Mouse (Mus musculus) intestine, embryonic 14.5 days (tissue): ENCODE data around the gene Dmrtc2. TPM values are rescaled to one million over a fixed set of nuclear protein-coding genes. Genes with fewer than 3 reads are reported as not detected.

Experiments used
- ATAC-seq: fragments of 200-750 bp; cut with Nextera tagmentation; replicated peaks from 2 replicates; pipeline ENCODE4 v1.8.0; 2017; ENCODE audit warnings: low read depth, moderate number of reproducible peaks, moderate TSS enrichment, moderate library complexity; ENCODE audit not compliant: low FRiP score, low TSS enrichment
- DNase-seq: peaks from one replicate; pipeline ENCODE4 v3.0.0-alpha.2; 2018; ENCODE audit warnings: low spot score
- H3K27ac ChIP-seq: fragments of 300-500 bp; sonication (generic); 2 replicates; pipeline ENCODE4 v1.5.1; 2014; ENCODE audit warnings: low read depth, mild to moderate bottlenecking, control low read depth
- H3K27me3 ChIP-seq: fragments of 300-500 bp; sonication (generic); replicated peaks from 2 replicates; pipeline ENCODE4 v1.6.1; 2014; ENCODE audit warnings: low read length, control low read depth; ENCODE audit not compliant: control insufficient read depth, insufficient read depth
- H3K36me3 ChIP-seq: fragments of 300-500 bp; sonication (generic); 2 replicates; pipeline ENCODE4 v1.6.1; 2014; ENCODE audit warnings: low read length, control low read depth; ENCODE audit not compliant: control insufficient read depth, insufficient read depth
- H3K4me1 ChIP-seq: fragments of 300-500 bp; sonication (generic); replicated peaks from 2 replicates; pipeline ENCODE4 v1.6.1; 2014; ENCODE audit warnings: low read length, control low read depth, mixed read lengths; ENCODE audit not compliant: control insufficient read depth, insufficient read depth
- H3K4me2 ChIP-seq: fragments of 300-500 bp; sonication (generic); 2 replicates; pipeline ENCODE4 v1.6.1; 2014; ENCODE audit warnings: low read length
- H3K4me3 ChIP-seq: fragments of 300-500 bp; sonication (generic); 2 replicates; pipeline ENCODE4 v1.5.1; 2014; ENCODE audit warnings: low read depth, low read length, control low read depth, mixed read lengths
- H3K9ac ChIP-seq: fragments of 300-500 bp; sonication (generic); 2 replicates; pipeline ENCODE4 v1.6.1; 2014; ENCODE audit warnings: mild to moderate bottlenecking, low read length
- H3K9me3 ChIP-seq: fragments of 300-500 bp; sonication (generic); 2 replicates; pipeline ENCODE4 v1.6.1; 2016; ENCODE audit warnings: low read length, control low read depth; ENCODE audit not compliant: control insufficient read depth
- WGBS: fragments of 180-500 bp; shearing (Covaris S2); extraction: QIAGEN DNeasy Blood & Tissue Kit; methylation state at CpG from one replicate; pipeline ENCODE4 v1.1.7; 2014; 5-methylcytosine and 5-hydroxymethylcytosine counted together
- polyA plus RNA-seq: library from polyadenylated mRNA; unstranded; fragments of >200 nt; fragmentation: Nextera tagmentation; extraction: Ambion mirVana; gene quantifications from 2 replicates; pipeline ENCODE4 v1.2.1, GENCODE M21; 2014

The Dmrtc2 gene
- polyA plus RNA-seq, 1 experiment from 2014 or later: not detected

GRCm38 (mm10) chr7:24882416-24883199 lies 12.8 kb downstream of the Dmrtc2 start:
- H3K4me2 ChIP-seq: no peak overlapping the region
- peaks cover 17% of the 10 kb centered on the region for H3K4me1 ChIP-seq
- ATAC-seq: no peak
- no peak overlapping the region for H3K9ac ChIP-seq
- DNase-seq: no peak
- no peaks in the 10 kb centered on the region for H3K27me3 ChIP-seq
- H3K36me3 ChIP-seq: peaks cover 24% of the 10 kb centered on the region
- WGBS: 95% methylated on average over 9 of the region's 9 CpGs
- H3K4me3 ChIP-seq: no peak overlapping the region
- no peak overlapping the region for H3K27ac ChIP-seq
- H3K9me3 ChIP-seq: no peaks in the 10 kb centered on the region

- Histone ChIP-seq H3K27ac (peak within 1 kb of the TSS; percentile 88), H3K4me1 (peaks cover 17% of the 10 kb centered on the region), H3K36me3 (peaks cover 39% of the 10 kb centered on the region), H3K4me2 (peak within 1 kb of the TSS; percentile 93), H3K27me3 (no peaks in the 10 kb centered on the region), H3K9ac (peak within 1 kb of the TSS; percentile 100), H3K4me3 (peak within 1 kb of the TSS; percentile 85), H3K9me3 (no peaks in the 10 kb centered on the region)
- ATAC-seq (peak; percentile 92), DNase-seq (peak; percentile 99)
- under 1% methylated on average over 57 of the region's 57 CpGs for WGBS
Observed at GRCm38 (mm10) chr7:24883896-24884692, 14.2 kb downstream of the Dmrtc2 start, which contains the start of gene Rps19. Rps19 (plus strand) TSS chr7:24884371.

- peak overlapping the region; percentile 100 for H3K9ac ChIP-seq
- ATAC-seq (peak; percentile 2; the same call in 1 of the 2 replicates), DNase-seq (no peak)
- under 1% methylated on average over 47 of the region's 47 CpGs for WGBS
- H3K4me3 ChIP-seq: peak overlapping the region; percentile 85
- peaks cover 17% of the 10 kb centered on the region for H3K4me1 ChIP-seq
- H3K9me3 ChIP-seq: no peaks in the 10 kb centered on the region
- H3K27ac ChIP-seq: peak overlapping the region; percentile 88
- H3K27me3 ChIP-seq: no peaks in the 10 kb centered on the region
- peaks cover 46% of the 10 kb centered on the region for H3K36me3 ChIP-seq
- H3K4me2 ChIP-seq: peak overlapping the region; percentile 93
Observed at GRCm38 (mm10) chr7:24884693-24885291, 14.9 kb downstream of the Dmrtc2 start.

GRCm38 (mm10) chr7:24885468-24886307 lies 15.8 kb downstream of the Dmrtc2 start:
- WGBS: 36% methylated on average over 12 of the region's 12 CpGs
- H3K27ac ChIP-seq: peak overlapping the region; percentile 88; the same call in 1 of the 2 replicates
- no peaks in the 10 kb centered on the region for H3K27me3 ChIP-seq
- peaks cover 52% of the 10 kb centered on the region for H3K36me3 ChIP-seq
- H3K9me3 ChIP-seq: no peaks in the 10 kb centered on the region
- peak overlapping the region; percentile 85 for H3K4me3 ChIP-seq
- H3K4me1 ChIP-seq: peaks cover 17% of the 10 kb centered on the region
- peak overlapping the region; percentile 93 for H3K4me2 ChIP-seq
- H3K9ac ChIP-seq: peak overlapping the region; percentile 100
- no peak for ATAC-seq
- no peak for DNase-seq

- Histone ChIP-seq H3K9me3 (no peaks in the 10 kb centered on the region), H3K4me2 (peak overlapping the region; percentile 93), H3K9ac (peak overlapping the region; percentile 100), H3K27me3 (no peaks in the 10 kb centered on the region), H3K4me3 (peak overlapping the region; percentile 85), H3K27ac (no peak overlapping the region), H3K4me1 (peaks cover 17% of the 10 kb centered on the region), H3K36me3 (peaks cover 58% of the 10 kb centered on the region)
- no peak for ATAC-seq
- 58% methylated on average over 4 of the region's 4 CpGs for WGBS
- DNase-seq: no peak
Observed at GRCm38 (mm10) chr7:24886308-24886633, 16.4 kb downstream of the Dmrtc2 start.

- Histone ChIP-seq H3K4me3 (peak overlapping the region; percentile 85), H3K27ac (0 out of 2 replicates have a peak overlapping the region, but pooled peaks have one; percentile 3), H3K27me3 (no peaks in the 10 kb centered on the region), H3K36me3 (peaks cover 61% of the 10 kb centered on the region), H3K4me1 (peaks cover 17% of the 10 kb centered on the region), H3K4me2 (peak overlapping the region; percentile 93), H3K9me3 (no peaks in the 10 kb centered on the region), H3K9ac (peak overlapping the region; percentile 100)
- ATAC-seq: no peak
- 77% methylated on average over 4 of the region's 4 CpGs for WGBS
- no peak for DNase-seq
Observed at GRCm38 (mm10) chr7:24887096-24887495, 17.2 kb downstream of the Dmrtc2 start.

- ATAC-seq (peak; percentile 8; the same call in 1 of the 2 replicates), DNase-seq (no peak)
- H3K27ac ChIP-seq: no peak overlapping the region
Observed at GRCm38 (mm10) chr7:24889431-24890220, 19.8 kb downstream of the Dmrtc2 start.

More at GRCm38 (mm10) chr7:24889431-24890220, 19.8 kb downstream of the Dmrtc2 start:
- H3K9ac ChIP-seq: no peak overlapping the region
- H3K36me3 ChIP-seq: peaks cover 61% of the 10 kb centered on the region
- no peak overlapping the region for H3K4me3 ChIP-seq
- H3K4me2 ChIP-seq: no peak overlapping the region
- no peaks in the 10 kb centered on the region for H3K27me3 ChIP-seq
- H3K4me1 ChIP-seq: peaks cover 17% of the 10 kb centered on the region
- H3K9me3 ChIP-seq: no peaks in the 10 kb centered on the region
- 81% methylated on average over 6 of the region's 6 CpGs for WGBS
